Mouse (Mus musculus) liver, embryonic 14.5 days (tissue): ENCODE results near the gene 2310022A10Rik.

Source experiments
- CTCF ChIP-seq: IDR thresholded peaks from 2 replicates; pipeline ENCODE4 v1.5.1; 2016; ENCODE audit warnings: antibody characterized with exemption, low read depth, control low read depth
- EP300 ChIP-seq: IDR thresholded peaks from 2 replicates; pipeline ENCODE4 v1.6.1; 2016; ENCODE audit warnings: antibody characterized with exemption, low read depth

- TF ChIP-seq CTCF (no peak), EP300 (no peak)
These were observed 38.1 kb upstream of the 2310022A10Rik start for GRCm38 (mm10) chr7:27514961-27515360.
